Mouse (Mus musculus): Measurements from ENCODE around the gene Snrpa1.
"Not testable (repeated sequence)": the region's sequence is repeated elsewhere in the genome, so short reads cannot be mapped to it uniquely, and the experiment has no call there.

Gene Snrpa1

GRCm38 (mm10) chr7:66058703-66059102 is at the start of gene Snrpa1:
Snrpa1 (plus strand) TSS chr7:66059003.
- no peak for DNase-seq (ENCODE audit: low spot score)

- DNase-seq (ENCODE audit: low spot score), result no peak
Measured at GRCm38 (mm10) chr7:66010518-66010917, 48.3 kb upstream of the Snrpa1 start.

GRCm38 (mm10) chr7:66027747-66028146 is 31.1 kb upstream of the Snrpa1 start:
- DNase-seq (ENCODE audit: low spot score), result no peak

- DNase-seq (ENCODE audit: low spot score), result no peak
Measured at GRCm38 (mm10) chr7:66028766-66029512, 29.9 kb upstream of the Snrpa1 start.

GRCm38 (mm10) chr7:66036809-66037208 is 22.0 kb upstream of the Snrpa1 start:
- DNase-seq (ENCODE audit: low spot score), result no peak

- DNase-seq (ENCODE audit: low spot score), result no peak
Measured at GRCm38 (mm10) chr7:66038261-66038660, 20.5 kb upstream of the Snrpa1 start.

GRCm38 (mm10) chr7:66038730-66039129 is 20.1 kb upstream of the Snrpa1 start:
- DNase-seq (ENCODE audit: low spot score), result no peak

GRCm38 (mm10) chr7:66040026-66040814 is 18.6 kb upstream of the Snrpa1 start:
- DNase-seq (ENCODE audit: low spot score), result no peak

GRCm38 (mm10) chr7:66043552-66044459 is 15.0 kb upstream of the Snrpa1 start, which contains the start of gene Gm45213:
Gm45213 (plus strand) TSS chr7:66043602.
- no peak for DNase-seq (ENCODE audit: low spot score)

GRCm38 (mm10) chr7:66044617-66045016 is 14.2 kb upstream of the Snrpa1 start:
- DNase-seq (ENCODE audit: low spot score), result no peak

GRCm38 (mm10) chr7:66046921-66047918 is 11.6 kb upstream of the Snrpa1 start:
- no peak for DNase-seq (ENCODE audit: low spot score)

GRCm38 (mm10) chr7:66047975-66048374 is 10.8 kb upstream of the Snrpa1 start:
- DNase-seq (ENCODE audit: low spot score), result no peak

GRCm38 (mm10) chr7:66048446-66049230 is 10.2 kb upstream of the Snrpa1 start:
- DNase-seq (ENCODE audit: low spot score), result no peak

GRCm38 (mm10) chr7:66053946-66054483 is 4.8 kb upstream of the Snrpa1 start:
- DNase-seq (ENCODE audit: low spot score), result no peak

GRCm38 (mm10) chr7:66055356-66055755 is 3.4 kb upstream of the Snrpa1 start:
- DNase-seq (ENCODE audit: low spot score), result not testable (repeated sequence)

- peak; percentile 86 for DNase-seq (ENCODE audit: low spot score)
Measured at GRCm38 (mm10) chr7:66060066-66060956, 1.5 kb downstream of the Snrpa1 start.

GRCm38 (mm10) chr7:66061057-66061456 is 2.3 kb downstream of the Snrpa1 start:
- no peak for DNase-seq (ENCODE audit: low spot score)

- DNase-seq (ENCODE audit: low spot score), result peak; percentile 58
Measured at GRCm38 (mm10) chr7:66076411-66076810, 17.6 kb downstream of the Snrpa1 start.

Measured in layer of hippocampus, adult 11-12 months (tissue).